23 mouse cellular contexts compared by ENCODE assay signal in genomic region chr3:142541391-142541790, GRCm38 (mm10). TPM values are rescaled to one million over a fixed set of nuclear protein-coding genes. Genes with fewer than 3 reads are reported as not detected.
"Had no signal": no experiment of that assay in that cellular context is flagged by ENCODE, and none has a peak within 500 bp of the region (broad histone marks: within the 10 kb centered on the region; RNA-seq: fewer than 3 reads in every experiment).

No protein-coding gene starts in this region.

- H3K27me3 ChIP-seq: midbrain, embryonic 12.5 days; neural tube, embryonic 13.5 days; neural tube, embryonic 15.5 days had no signal

- DNase-seq: lung, adult 18-20 months; lung, embryonic 14.5 days; lung, postnatal 10 days; lung, postnatal 4 days; midbrain, embryonic 14.5 days; retina, postnatal 1 day; right cerebral cortex, adult 18-20 months; right cerebral cortex, postnatal 25 days; right cerebral cortex, postnatal 4 days; spleen, adult 18-20 months; thymus, adult 18-20 months; thymus, postnatal 14 days; thymus, postnatal 36 days had no signal

- H3K36me3 ChIP-seq: midbrain, embryonic 10.5 days; midbrain, embryonic 12.5 days; neural tube, embryonic 13.5 days; neural tube, embryonic 15.5 days had no signal

- H3K4me3 ChIP-seq: midbrain, embryonic 10.5 days; midbrain, embryonic 12.5 days; myocyte; neural tube, embryonic 13.5 days; neural tube, embryonic 15.5 days had no signal

- H3K4me1 ChIP-seq: midbrain, embryonic 10.5 days; midbrain, embryonic 12.5 days; neural tube, embryonic 13.5 days; neural tube, embryonic 15.5 days had no signal

- H3K27ac ChIP-seq: midbrain, embryonic 10.5 days; midbrain, embryonic 12.5 days; neural tube, embryonic 13.5 days; neural tube, embryonic 15.5 days had no signal

- H3K9me3 ChIP-seq: midbrain, embryonic 10.5 days; midbrain, embryonic 12.5 days; neural tube, embryonic 13.5 days; neural tube, embryonic 15.5 days had no signal

- H3K9ac ChIP-seq: lung, embryonic 14.5 days; midbrain, embryonic 12.5 days; neural tube, embryonic 13.5 days; neural tube, embryonic 15.5 days had no signal

- H3K4me2 ChIP-seq: lung, embryonic 14.5 days; midbrain, embryonic 12.5 days; neural tube, embryonic 13.5 days; neural tube, embryonic 15.5 days had no signal

RNA-seq across cellular contexts. Expression of gene Gbp5, which starts 47.6 kb away (rescaled TPM):
- polyA plus RNA-seq: midbrain, embryonic 10.5 days; midbrain, embryonic 12.5 days; myocyte had no signal

RNA-seq across cellular contexts. Expression of gene Gbp2b, which starts 53.3 kb away (rescaled TPM):
- total RNA-seq: megakaryocyte, adult 5-6 weeks; megakaryocyte-erythroid progenitor cell, adult 5-6 weeks had no signal
- polyA plus RNA-seq: lung, embryonic 14.5 days; midbrain, embryonic 10.5 days; midbrain, embryonic 12.5 days; midbrain, embryonic 14.5 days; midbrain, embryonic 16.5 days; neural tube, embryonic 11.5 days; neural tube, embryonic 13.5 days; neural tube, embryonic 15.5 days; stomach, embryonic 14.5 days had no signal
